Mouse (Mus musculus): ENCODE results near the gene Prl8a9. TPM values are rescaled to one million over a fixed set of nuclear protein-coding genes. Genes with fewer than 3 reads are reported as not detected.

The Prl8a9 gene
- total RNA-seq (2021): not detected

DNA sequence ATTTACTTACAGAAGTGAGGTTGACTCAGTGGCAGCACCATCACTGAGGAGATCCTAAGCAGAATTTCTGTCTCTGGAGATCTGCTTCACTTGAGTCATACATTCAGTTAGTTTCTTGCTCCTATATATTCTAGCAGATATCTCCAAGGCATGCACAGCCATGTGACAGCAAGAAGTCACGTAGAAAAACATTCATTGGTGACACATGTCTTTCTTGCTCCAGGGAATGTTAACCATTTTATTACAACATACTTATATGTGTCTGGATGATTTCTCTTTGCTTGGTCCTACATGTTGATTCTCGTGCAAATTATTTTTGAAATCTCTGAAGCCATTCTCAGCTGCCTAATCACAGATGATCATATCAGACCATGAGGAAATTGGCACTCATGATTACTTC, at the start of gene Prl8a9:
Prl8a9 (minus strand) TSS at position 101 of the 400 bp plus-strand sequence.
- no peak for DNase-seq (ENCODE audit: extremely low spot score in 1 of 2, low spot score in 1 of 2)

DNA sequence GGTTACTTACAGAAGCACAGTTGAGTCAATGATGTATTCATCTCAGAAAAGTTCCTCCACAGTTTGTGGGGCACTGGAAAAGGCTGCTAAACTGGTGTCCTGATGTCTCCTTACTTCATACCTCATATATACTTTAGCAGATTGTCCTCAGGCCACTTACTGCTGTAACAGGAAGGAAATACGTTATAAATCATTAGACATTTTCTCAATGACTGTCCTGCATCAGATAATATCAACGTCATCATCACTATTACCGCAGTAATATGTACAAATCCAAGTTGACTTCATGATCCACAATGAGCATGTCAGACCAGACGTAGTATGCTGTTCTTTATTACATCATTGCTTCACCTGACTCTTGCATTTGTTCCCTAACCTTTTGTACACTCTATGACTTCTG, 46.1 kb upstream of the Prl8a9 start, which contains the start of gene Prl7b1:
Prl7b1 (minus strand) TSS at position 101 of the 400 bp plus-strand sequence.
- DNase-seq (ENCODE audit: extremely low spot score in 1 of 2, low spot score in 1 of 2): no peak

DNA sequence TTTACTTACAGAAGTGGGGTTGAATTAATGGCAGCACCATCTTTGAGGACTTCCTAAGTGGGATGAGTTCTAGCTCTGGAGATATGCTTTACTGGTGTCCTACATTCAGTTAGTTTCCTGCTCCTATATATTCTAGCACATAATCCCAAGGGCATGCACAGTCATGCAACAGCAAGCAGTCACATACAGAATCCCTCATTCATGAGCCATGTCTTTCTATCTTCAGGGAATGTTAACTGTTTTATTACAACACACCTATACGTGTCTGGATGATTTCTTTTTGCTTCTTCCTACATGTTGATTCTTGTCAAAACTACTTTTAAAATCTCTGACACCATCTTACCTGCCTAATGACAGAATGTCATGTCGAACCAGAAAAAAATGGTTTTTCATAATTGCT, 17.7 kb upstream of the Prl8a9 start, which contains the start of gene Prl8a1:
Prl8a1 (minus strand) TSS at position 101 of the 400 bp plus-strand sequence.
- no peak for DNase-seq (ENCODE audit: extremely low spot score in 1 of 2, low spot score in 1 of 2)

DNA sequence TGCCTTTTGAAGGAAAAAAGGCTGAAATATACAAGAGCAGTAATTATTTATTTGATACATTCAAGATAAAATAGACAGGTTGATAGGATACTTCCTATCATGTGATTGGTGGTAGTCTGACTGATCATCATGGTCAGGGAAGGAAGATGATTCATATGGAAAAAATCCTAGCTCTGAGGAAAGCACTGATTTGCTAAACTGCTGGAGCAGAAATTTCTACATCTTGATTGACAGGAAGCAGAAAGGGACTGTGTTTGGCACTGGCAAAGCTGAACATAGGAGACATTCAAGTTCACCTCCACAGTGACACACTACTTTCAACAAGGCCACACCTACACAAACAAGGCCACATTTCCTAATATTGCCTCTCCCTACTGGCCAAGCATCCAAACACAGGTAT, 11.1 kb downstream of the Prl8a9 start:
- no peak for DNase-seq (ENCODE audit: extremely low spot score in 1 of 2, low spot score in 1 of 2)

DNA sequence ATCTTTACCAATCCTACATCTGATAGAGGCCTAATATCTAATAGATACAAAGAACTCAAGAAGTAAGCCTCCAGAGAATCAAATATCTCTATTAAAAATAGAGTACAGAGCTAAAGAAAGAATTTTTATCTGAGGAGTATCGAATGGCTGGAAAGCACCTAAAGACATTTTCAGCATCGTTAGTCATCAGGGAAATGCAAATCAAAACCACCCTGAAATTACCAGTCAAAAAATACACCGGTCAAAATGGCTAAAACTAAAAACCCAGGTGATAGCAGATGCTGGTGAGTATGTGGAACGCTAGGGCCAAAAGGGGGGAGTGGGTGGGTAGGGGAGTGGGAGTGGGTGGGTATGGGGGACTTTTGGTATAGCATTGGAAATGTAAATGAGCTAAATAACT, 41.2 kb downstream of the Prl8a9 start:
- no peak for DNase-seq (ENCODE audit: extremely low spot score in 1 of 2, low spot score in 1 of 2)

DNA sequence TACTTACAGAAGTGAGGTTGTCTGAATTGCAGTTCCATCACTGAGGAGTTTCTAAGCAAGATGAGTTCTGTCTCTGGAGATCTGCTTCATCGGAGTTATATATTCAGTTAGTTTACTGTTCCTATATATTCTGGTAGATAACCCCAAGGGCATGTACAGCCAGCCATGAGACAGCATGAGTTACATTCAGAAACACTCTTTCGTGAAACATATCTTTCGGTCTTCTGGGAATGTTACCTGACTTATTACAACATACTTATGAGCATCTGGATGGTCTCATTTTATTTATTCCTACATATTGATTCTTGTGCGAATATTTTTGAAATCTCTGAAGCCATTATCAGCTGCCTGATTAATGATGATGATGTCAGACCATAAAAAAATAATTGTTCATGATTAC, 51.3 kb downstream of the Prl8a9 start, which contains the start of gene Prl8a8:
Prl8a8 (minus strand) TSS at position 101 of the 400 bp plus-strand sequence.
- no peak for DNase-seq (ENCODE audit: extremely low spot score in 1 of 2, low spot score in 1 of 2)

Other genes starting within 250 kb of the Prl8a9 start
- not detected for gene Prl8a2, start 218.9 kb downstream of the Prl8a9 start, total RNA-seq (2021)
- gene Prl2b1, start 173.8 kb downstream of the Prl8a9 start, total RNA-seq (2021): not detected
- gene Prl8a6, start 125.9 kb downstream of the Prl8a9 start, total RNA-seq (2021): not detected
- gene Prl8a8, start 51.4 kb downstream of the Prl8a9 start, total RNA-seq (2021): not detected
- gene Prl8a1, start 17.6 kb upstream of the Prl8a9 start, total RNA-seq (2021): not detected
- gene Prl7b1, start 46.0 kb upstream of the Prl8a9 start, total RNA-seq (2021): not detected
- gene Prl7a1, start 77.9 kb upstream of the Prl8a9 start, total RNA-seq (2021): not detected
- gene Prl7a2, start 103.4 kb upstream of the Prl8a9 start, total RNA-seq (2021): not detected
- not detected for gene Prl7d1, start 152.1 kb upstream of the Prl8a9 start, total RNA-seq (2021)
- not detected for gene Prl7c1, start 216.2 kb upstream of the Prl8a9 start, total RNA-seq (2021)
- not detected for gene Prl2a1, start 237.0 kb upstream of the Prl8a9 start, total RNA-seq (2021)